Mouse (Mus musculus): ENCODE data around the gene Aldh2.

DNA sequence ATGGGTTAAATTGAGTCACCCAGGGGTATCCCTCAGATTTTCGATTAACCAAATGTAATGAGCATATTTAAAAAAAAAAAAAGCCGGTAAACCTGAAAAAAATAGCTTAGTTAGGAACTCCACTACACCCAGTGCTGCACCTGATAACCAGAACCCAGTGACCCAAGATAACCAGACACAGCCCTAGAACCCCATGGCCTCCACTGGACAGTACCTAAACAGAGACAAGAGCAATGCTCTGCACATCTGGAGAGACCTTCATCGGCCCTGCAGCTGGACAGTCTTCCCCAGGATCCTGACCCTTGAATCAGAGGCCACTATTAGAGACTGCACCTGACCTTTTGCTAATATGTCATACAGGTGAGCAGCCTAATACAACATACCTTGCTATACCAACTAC, 46.5 kb downstream of the Aldh2 start:
- TF ChIP-seq CTCF (IDR thresholded peaks at IDR 0.05; ENCODE audit: control insufficient read depth, insufficient read depth, insufficient read length) (no peak), CEBPB (IDR thresholded peaks at IDR 0.05; ENCODE audit: low read depth) (no peak), MYOG (IDR thresholded peaks at IDR 0.05; ENCODE audit: control insufficient read depth, extremely low read depth, insufficient read length) (no peak), MYOD1 (IDR thresholded peaks at IDR 0.05; ENCODE audit: control insufficient read depth, insufficient read length, low read depth) (no peak)

Data from C2C12 (cell line).